Mouse (Mus musculus) limb, embryonic 14.5 days (tissue): ENCODE data around the gene Sytl4. TPM values are rescaled to one million over a fixed set of nuclear protein-coding genes. Genes with fewer than 3 reads are reported as not detected.

Source experiments
- ATAC-seq: fragments of 200-750 bp; cut with Nextera tagmentation; 2 replicates; pipeline ENCODE4 v1.8.0; 2017; ENCODE audit warnings: low read depth, moderate number of reproducible peaks, moderate TSS enrichment; ENCODE audit not compliant: low FRiP score
- DNase-seq: peaks from one replicate; pipeline ENCODE4 v3.0.0-alpha.2; 2015; ENCODE audit warnings: low spot score
- H3K27ac ChIP-seq: fragments of 300-500 bp; sonication (generic); replicated peaks from 2 replicates; pipeline ENCODE4 v1.5.1; 2014; ENCODE audit warnings: low read depth, mild to moderate bottlenecking, low read length, moderate library complexity, mixed read lengths
- H3K27me3 ChIP-seq: fragments of 300-500 bp; sonication (generic); 2 replicates; pipeline ENCODE4 v1.6.1; 2014; ENCODE audit warnings: low read length, mixed read lengths; ENCODE audit not compliant: control insufficient read depth, insufficient read depth
- H3K36me3 ChIP-seq: fragments of 300-500 bp; sonication (generic); 2 replicates; pipeline ENCODE4 v1.6.1; 2014; ENCODE audit warnings: mild to moderate bottlenecking, low read length, moderate library complexity, mixed read lengths; ENCODE audit not compliant: control insufficient read depth, insufficient read depth
- H3K4me1 ChIP-seq: fragments of 300-500 bp; sonication (generic); 2 replicates; pipeline ENCODE4 v1.6.1; 2014; ENCODE audit warnings: antibody characterized with exemption, low read length, mixed read lengths; ENCODE audit not compliant: control insufficient read depth, insufficient read depth
- H3K4me2 ChIP-seq: fragments of 300-500 bp; sonication (generic); replicated peaks from 2 replicates; pipeline ENCODE4 v1.6.1; 2014; ENCODE audit warnings: low read depth, mild to moderate bottlenecking, low read length, moderate library complexity; ENCODE audit not compliant: severe bottlenecking
- H3K4me3 ChIP-seq: fragments of 300-500 bp; sonication (generic); replicated peaks from 2 replicates; pipeline ENCODE4 v1.5.1; 2014; ENCODE audit warnings: low read length
- H3K9ac ChIP-seq: fragments of 300-500 bp; sonication (generic); 2 replicates; pipeline ENCODE4 v1.6.1; 2014; ENCODE audit warnings: mild to moderate bottlenecking, low read depth, low read length, moderate library complexity; ENCODE audit not compliant: severe bottlenecking
- H3K9me3 ChIP-seq: fragments of 300-500 bp; sonication (generic); 2 replicates; pipeline ENCODE4 v1.6.1; 2016; ENCODE audit warnings: low read length; ENCODE audit not compliant: control insufficient read depth
- POLR2A ChIP-seq: fragments of 200-500 bp; IDR thresholded peaks from 2 replicates; pipeline ENCODE4 v1.8.0; 2012; ENCODE audit warnings: inconsistent platforms, mild to moderate bottlenecking, moderate library complexity, borderline replicate concordance; ENCODE audit not compliant: insufficient read depth, insufficient read length; ENCODE audit errors: extremely low read depth
- WGBS: fragments of 180-500 bp; shearing (Covaris S2); extraction: QIAGEN DNeasy Blood & Tissue Kit; methylation state at CpG from one replicate; pipeline ENCODE4 v1.1.7; 2014; 5-methylcytosine and 5-hydroxymethylcytosine counted together
- polyA plus RNA-seq, 2 experiments: library from polyadenylated mRNA; depleted of rRNA in 1 of 2; stranded (reverse) in 1 of 2; unstranded in 1 of 2; fragments of >200 nt; fragmentation: Nextera tagmentation in 1 of 2; extraction: Ambion mirVana in 1 of 2; gene quantifications; 2 replicates each; pipeline versions ENCODE4 v1.2.1 to v1.2.3; 2012 to 2014

Sytl4 gene
- polyA plus RNA-seq, 2 experiments = 3.0 TPM

DNA sequence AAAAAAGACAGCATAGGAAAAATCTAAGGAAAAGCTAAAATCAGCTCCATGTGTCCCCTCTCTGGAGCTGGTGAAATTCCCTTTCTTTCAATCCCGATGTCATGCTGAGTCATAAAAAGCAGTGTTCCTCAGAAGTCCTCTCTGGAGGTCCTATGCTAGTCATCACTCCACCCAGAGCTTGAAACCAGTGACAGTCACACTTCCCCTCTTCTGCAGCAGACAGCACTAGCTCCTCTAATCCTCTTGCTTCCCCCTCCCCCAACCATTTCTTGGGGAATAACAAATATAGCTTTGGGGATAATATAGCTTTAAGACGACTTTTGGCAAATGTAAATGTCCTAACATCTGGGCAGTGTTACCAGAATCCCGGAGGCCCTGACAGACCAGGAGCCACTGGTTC lies 73.4 kb downstream of the Sytl4 start, which contains the start of gene Srpx2:
Gene Srpx2, plus strand, starts transcription at position 166 of the 400 bp plus-strand sequence.
- Histone ChIP-seq H3K27ac (no peak within 1 kb of the TSS), H3K4me3 (no peak within 1 kb of the TSS), H3K4me2 (0 out of 2 replicates have a peak within 1 kb of the TSS, but pooled peaks have one; percentile 15), H3K9ac (no peak within 1 kb of the TSS), H3K9me3 (no peaks in the 10 kb centered on the region), H3K4me1 (no peaks in the 10 kb centered on the region), H3K27me3 (no peaks in the 10 kb centered on the region), H3K36me3 (no peaks in the 10 kb centered on the region)
- no peak for TF ChIP-seq POLR2A
- ATAC-seq = 0 out of 2 replicates have a peak, but pooled peaks have one; percentile 36
- 19% methylated on average over 3 of the region's 3 CpGs for WGBS
- DNase-seq = no peak

DNA sequence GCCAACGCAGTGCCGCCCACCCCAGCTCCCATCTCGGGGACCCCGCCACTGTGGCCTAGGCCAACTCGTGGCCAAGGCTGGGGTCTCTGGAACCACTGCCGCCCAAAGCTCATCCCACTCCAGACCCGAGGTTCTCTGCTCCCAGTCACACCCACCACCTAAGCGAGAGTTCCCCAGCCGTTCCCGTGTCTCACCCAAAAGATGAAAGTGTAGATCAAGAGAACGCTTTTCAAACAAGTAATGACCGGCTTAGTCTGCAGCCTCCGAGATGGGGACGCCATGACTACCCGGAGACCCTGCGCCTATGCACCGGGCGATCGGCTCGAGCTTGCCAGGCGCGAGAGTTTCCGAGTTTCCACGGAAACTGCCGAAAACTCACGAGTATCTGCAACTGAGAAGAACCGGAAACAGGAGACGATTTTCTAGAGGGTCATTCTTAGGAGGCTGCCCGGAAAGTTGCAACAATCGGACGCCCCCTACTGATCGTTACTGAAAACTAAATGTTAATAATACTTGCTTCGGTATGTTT lies 83.5 kb downstream of the Sytl4 start, which contains the start of gene Tspan6:
Gene Tspan6, minus strand, starts transcription at position 416 of the 529 bp plus-strand sequence.
- Histone ChIP-seq H3K9ac (peak within 1 kb of the TSS; percentile 78), H3K9me3 (no peaks in the 10 kb centered on the region), H3K4me1 (no peaks in the 10 kb centered on the region), H3K27ac (peak within 1 kb of the TSS; percentile 61; the same call in 1 of the 2 replicates), H3K4me2 (peak within 1 kb of the TSS; percentile 56), H3K27me3 (no peaks in the 10 kb centered on the region), H3K36me3 (peaks cover 10% of the 10 kb centered on the region), H3K4me3 (peak within 1 kb of the TSS; percentile 52)
- ATAC-seq = peak; percentile 90
- 29% methylated on average over 33 of the region's 33 CpGs for WGBS
- TF ChIP-seq POLR2A = 0 out of 2 replicates have a peak, but pooled peaks have one; percentile 30
- DNase-seq = peak; percentile 90

- H3K4me1 ChIP-seq = no peaks in the 10 kb centered on the region
- no peak for DNase-seq
- ATAC-seq = no peak
- no peak overlapping the region for H3K4me3 ChIP-seq
- no peaks in the 10 kb centered on the region for H3K9me3 ChIP-seq
- no peak overlapping the region for H3K4me2 ChIP-seq
- WGBS = 84% methylated on average over 5 of the region's 5 CpGs
- TF ChIP-seq POLR2A = no peak
- H3K27me3 ChIP-seq = no peaks in the 10 kb centered on the region
- H3K36me3 ChIP-seq = peaks cover 14% of the 10 kb centered on the region; the same call in 1 of the 2 replicates
- no peak overlapping the region for H3K27ac ChIP-seq
- H3K9ac ChIP-seq = no peak overlapping the region
Measured at GRCm38 (mm10) chrX:133888111-133888510, 93.5 kb downstream of the Sytl4 start.

DNA sequence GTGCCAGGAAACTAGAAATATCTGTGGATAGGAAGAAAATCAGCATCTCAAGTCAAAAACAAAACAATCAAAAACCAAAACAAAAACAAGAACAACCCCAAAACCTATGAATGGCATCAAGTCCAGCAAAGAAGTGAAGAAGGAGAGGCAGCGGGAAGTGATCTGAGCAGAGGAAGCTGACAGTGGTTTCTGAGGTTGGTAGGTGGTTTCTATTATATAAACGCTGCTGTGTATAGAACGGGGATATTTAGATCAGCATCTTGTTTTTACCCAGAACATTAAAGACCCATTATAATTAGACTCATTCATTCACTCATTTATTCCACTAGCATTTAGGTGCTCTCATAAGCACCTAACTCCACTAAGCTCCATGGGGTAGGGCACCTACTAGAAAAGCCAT lies 94.3 kb downstream of the Sytl4 start:
- Histone ChIP-seq H3K27me3 (no peaks in the 10 kb centered on the region), H3K4me2 (no peak overlapping the region), H3K4me1 (no peaks in the 10 kb centered on the region), H3K36me3 (peaks cover 9% of the 10 kb centered on the region; the same call in 1 of the 2 replicates), H3K9ac (no peak overlapping the region), H3K9me3 (no peaks in the 10 kb centered on the region), H3K27ac (no peak overlapping the region), H3K4me3 (no peak overlapping the region)
- DNase-seq (no peak), ATAC-seq (no peak)
- TF ChIP-seq POLR2A = no peak
- WGBS = 97% methylated on average over 3 of the region's 3 CpGs

Other genes starting within 250 kb of the Sytl4 start
- gene Tnmd, start 130.8 kb downstream of the Sytl4 start, polyA plus RNA-seq (2012; rRNA removed) = 73.5 and 98.4 TPM in 2 replicates
- 163 and 176 TPM in 2 replicates for gene Tnmd, start 130.8 kb downstream of the Sytl4 start, polyA plus RNA-seq (2014; fragmentation: Nextera tagmentation; extraction: Ambion mirVana)
- 80.3 and 84.1 TPM in 2 replicates for gene Tspan6, start 83.4 kb downstream of the Sytl4 start, polyA plus RNA-seq (2012; rRNA removed)
- 169 and 175 TPM in 2 replicates for gene Tspan6, start 83.4 kb downstream of the Sytl4 start, polyA plus RNA-seq (2014; fragmentation: Nextera tagmentation; extraction: Ambion mirVana)
- 7.9 and 8.6 TPM in 2 replicates for gene Srpx2, start 73.4 kb downstream of the Sytl4 start, polyA plus RNA-seq (2012; rRNA removed)
- 7.4 and 8.9 TPM in 2 replicates for gene Srpx2, start 73.4 kb downstream of the Sytl4 start, polyA plus RNA-seq (2014; fragmentation: Nextera tagmentation; extraction: Ambion mirVana)
- gene Cstf2, start 77.4 kb upstream of the Sytl4 start, polyA plus RNA-seq (2012; rRNA removed) = 30.6 and 31.4 TPM in 2 replicates
- 38.4 and 46.4 TPM in 2 replicates for gene Cstf2, start 77.4 kb upstream of the Sytl4 start, polyA plus RNA-seq (2014; fragmentation: Nextera tagmentation; extraction: Ambion mirVana)
- 0.57 and 0.72 TPM in 2 replicates for gene Xkrx, start 180.3 kb upstream of the Sytl4 start, polyA plus RNA-seq (2012; rRNA removed)
- 0.11 and 0.59 TPM in 2 replicates for gene Xkrx, start 180.3 kb upstream of the Sytl4 start, polyA plus RNA-seq (2014; fragmentation: Nextera tagmentation; extraction: Ambion mirVana)
- gene Arl13a, start 205.7 kb upstream of the Sytl4 start, polyA plus RNA-seq (2012; rRNA removed) = not detected in 2 replicates
- not detected in 2 replicates for gene Arl13a, start 205.7 kb upstream of the Sytl4 start, polyA plus RNA-seq (2014; fragmentation: Nextera tagmentation; extraction: Ambion mirVana)
- gene Nox1, start 240.1 kb upstream of the Sytl4 start, polyA plus RNA-seq (2012; rRNA removed) = 0.06 TPM in 1 of 2 replicates, not detected in the other
- gene Nox1, start 240.1 kb upstream of the Sytl4 start, polyA plus RNA-seq (2014; fragmentation: Nextera tagmentation; extraction: Ambion mirVana) = not detected in 2 replicates